Mouse (Mus musculus) hindbrain, embryonic 14.5 days (tissue): Measurements from ENCODE around the gene Dydc1. TPM values are rescaled to one million over a fixed set of nuclear protein-coding genes. Genes with fewer than 3 reads are reported as not detected.
"Not testable (repeated sequence)": the region's sequence is repeated elsewhere in the genome, so short reads cannot be mapped to it uniquely, and the experiment has no call there.

Experiments
- ATAC-seq: fragments of 200-750 bp; cut with Nextera tagmentation; 2 replicates; pipeline ENCODE4 v1.8.0; 2017; ENCODE audit warnings: moderate number of reproducible peaks, mild to moderate bottlenecking, moderate TSS enrichment, moderate library complexity; ENCODE audit not compliant: low FRiP score
- DNase-seq: peaks from one replicate; pipeline ENCODE4 v3.0.0-alpha.2; 2015; ENCODE audit warnings: low spot score
- H3K27ac ChIP-seq: fragments of 300-500 bp; sonication (generic); 2 replicates; pipeline ENCODE4 v1.5.1; 2014; ENCODE audit warnings: mild to moderate bottlenecking, moderate library complexity
- H3K27me3 ChIP-seq: fragments of 300-500 bp; sonication (generic); 2 replicates; pipeline ENCODE4 v1.6.1; 2014; ENCODE audit warnings: mild to moderate bottlenecking, low read length, mixed read lengths; ENCODE audit not compliant: control insufficient read depth, insufficient read depth
- H3K36me3 ChIP-seq: fragments of 300-500 bp; sonication (generic); replicated peaks from 2 replicates; pipeline ENCODE4 v1.6.1; 2014; ENCODE audit not compliant: control insufficient read depth, insufficient read depth
- H3K4me1 ChIP-seq: fragments of 300-500 bp; sonication (generic); replicated peaks from 2 replicates; pipeline ENCODE4 v1.6.1; 2014; ENCODE audit warnings: antibody characterized with exemption, low read length, mixed read lengths; ENCODE audit not compliant: control insufficient read depth, insufficient read depth
- H3K4me2 ChIP-seq: fragments of 300-500 bp; sonication (generic); replicated peaks from 2 replicates; pipeline ENCODE4 v1.6.1; 2014; ENCODE audit warnings: mild to moderate bottlenecking, moderate library complexity
- H3K4me3 ChIP-seq: fragments of 300-500 bp; sonication (generic); replicated peaks from 2 replicates; pipeline ENCODE4 v1.5.1; 2014; ENCODE audit warnings: mild to moderate bottlenecking, low read length
- H3K9ac ChIP-seq: fragments of 300-500 bp; sonication (generic); 2 replicates; pipeline ENCODE4 v1.6.1; 2014
- H3K9me3 ChIP-seq: fragments of 300-500 bp; sonication (generic); 2 replicates; pipeline ENCODE4 v1.6.1; 2016; ENCODE audit warnings: low read length; ENCODE audit not compliant: control insufficient read depth
- WGBS: fragments of 180-500 bp; shearing (Covaris S2); extraction: QIAGEN DNeasy Blood & Tissue Kit; methylation state at CpG from one replicate; pipeline ENCODE4 v1.1.7; 2014; 5-methylcytosine and 5-hydroxymethylcytosine counted together
- polyA plus RNA-seq: library from polyadenylated mRNA; unstranded; fragments of >200 nt; fragmentation: Nextera tagmentation; extraction: Ambion mirVana; gene quantifications from 2 replicates; pipeline ENCODE4 v1.2.1, GENCODE M21; 2014

Gene Dydc1
- polyA plus RNA-seq, 1 experiment from 2014 or later = not detected

DNA sequence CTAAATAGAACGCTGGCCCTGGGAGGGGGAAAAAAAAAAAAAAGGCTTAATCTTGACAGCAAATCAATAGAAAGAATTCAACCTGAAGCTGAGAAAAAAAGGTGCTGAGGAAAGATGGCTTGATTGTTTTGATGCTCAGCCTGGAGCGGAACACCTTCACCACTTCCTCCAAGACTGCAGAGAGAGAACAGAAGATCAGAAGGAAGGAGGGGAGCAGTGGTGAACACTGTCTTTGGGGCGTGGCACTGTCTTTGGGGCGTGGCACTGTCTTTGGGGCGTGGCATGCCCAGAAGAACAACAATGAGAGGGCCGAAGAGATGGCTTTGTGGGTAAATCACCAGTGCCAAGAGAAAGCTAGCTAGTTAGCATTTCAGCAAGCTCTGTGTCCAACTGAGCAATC, 22.2 kb upstream of the Dydc1 start:
- Histone ChIP-seq H3K4me3 (no peak overlapping the region), H3K36me3 (no peaks in the 10 kb centered on the region), H3K27me3 (no peaks in the 10 kb centered on the region), H3K9ac (no peak overlapping the region), H3K4me2 (no peak overlapping the region), H3K9me3 (no peaks in the 10 kb centered on the region), H3K4me1 (no peaks in the 10 kb centered on the region), H3K27ac (no peak overlapping the region)
- ATAC-seq (no peak), DNase-seq (no peak)
- 77% methylated on average over 6 of the region's 6 CpGs for WGBS

DNA sequence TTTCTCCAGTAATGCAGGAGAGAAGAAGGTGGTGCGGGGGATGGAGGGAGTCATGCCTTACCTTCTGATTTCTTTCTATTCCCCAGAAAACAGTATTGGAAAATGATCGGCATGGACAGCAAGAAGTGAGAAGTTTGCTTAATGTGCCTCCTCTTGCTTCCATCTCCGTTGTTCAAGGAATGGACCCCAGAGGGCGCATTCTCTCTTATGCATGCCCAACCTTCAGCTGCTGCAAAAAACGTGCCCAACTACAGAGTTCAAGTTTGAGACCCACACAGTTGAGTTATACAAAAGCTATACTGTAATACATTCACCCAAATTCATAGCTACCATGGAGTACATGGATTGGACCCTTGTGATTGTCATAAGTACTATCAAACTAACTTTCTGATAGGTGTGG, 20.2 kb upstream of the Dydc1 start:
- H3K36me3 ChIP-seq = no peaks in the 10 kb centered on the region
- H3K9ac ChIP-seq = no peak overlapping the region
- no peak overlapping the region for H3K27ac ChIP-seq
- WGBS = 78% methylated on average over 5 of the region's 5 CpGs
- no peaks in the 10 kb centered on the region for H3K9me3 ChIP-seq
- no peaks in the 10 kb centered on the region for H3K27me3 ChIP-seq
- no peak for ATAC-seq
- no peak overlapping the region for H3K4me2 ChIP-seq
- H3K4me3 ChIP-seq = no peak overlapping the region
- H3K4me1 ChIP-seq = no peaks in the 10 kb centered on the region
- no peak for DNase-seq

DNA sequence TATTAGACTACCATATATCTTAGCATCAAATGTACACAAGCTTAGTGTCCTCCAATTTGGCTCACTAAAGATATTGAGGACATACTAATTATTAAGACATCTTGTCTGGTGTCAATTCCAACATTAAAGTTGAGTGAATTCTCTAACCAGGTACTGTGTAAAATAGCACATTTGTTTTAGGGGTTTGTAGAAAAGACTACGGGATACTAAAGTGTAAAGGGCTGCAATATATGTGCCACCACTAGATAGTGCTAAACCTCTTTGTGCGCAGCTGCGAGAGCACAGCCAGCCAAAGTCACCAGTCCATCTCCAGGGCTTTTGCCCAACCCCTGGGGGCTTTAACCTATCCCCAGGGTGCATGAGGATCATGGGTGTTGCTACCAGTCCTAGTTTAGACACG, 19.5 kb upstream of the Dydc1 start:
- not testable (repeated sequence) for H3K27ac ChIP-seq, ATAC-seq, H3K9me3 ChIP-seq, H3K4me3 ChIP-seq, H3K36me3 ChIP-seq, H3K27me3 ChIP-seq, H3K4me1 ChIP-seq, H3K9ac ChIP-seq, DNase-seq, H3K4me2 ChIP-seq
- 63% methylated on average over 3 of the region's 4 CpGs for WGBS

DNA sequence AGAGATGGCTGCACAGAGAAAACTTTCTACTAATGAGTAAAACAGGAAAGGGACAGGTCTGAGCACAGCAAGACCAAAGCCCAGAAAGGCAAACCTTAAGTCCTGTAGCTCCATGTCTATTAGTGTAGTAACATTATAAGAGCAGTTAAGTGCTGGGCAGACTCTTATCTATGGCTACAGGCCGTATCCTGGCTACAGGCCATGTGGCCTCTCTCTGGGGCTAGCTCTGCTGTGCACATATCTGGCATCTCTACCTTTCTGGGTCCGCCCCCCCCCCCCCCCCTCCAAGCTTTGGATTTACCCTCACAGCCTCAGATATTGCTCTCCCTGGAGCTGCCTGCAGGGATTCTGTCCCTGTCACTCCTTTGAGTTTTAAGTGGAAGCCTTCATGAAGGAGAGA, 7.5 kb upstream of the Dydc1 start:
- Histone ChIP-seq H3K27me3 (no peaks in the 10 kb centered on the region), H3K4me3 (no peak overlapping the region), H3K9ac (no peak overlapping the region), H3K36me3 (no peaks in the 10 kb centered on the region), H3K9me3 (no peaks in the 10 kb centered on the region), H3K4me1 (no peaks in the 10 kb centered on the region), H3K27ac (no peak overlapping the region), H3K4me2 (no peak overlapping the region)
- 58% methylated on average over 2 of the region's 2 CpGs for WGBS
- DNase-seq (no peak), ATAC-seq (no peak)

DNA sequence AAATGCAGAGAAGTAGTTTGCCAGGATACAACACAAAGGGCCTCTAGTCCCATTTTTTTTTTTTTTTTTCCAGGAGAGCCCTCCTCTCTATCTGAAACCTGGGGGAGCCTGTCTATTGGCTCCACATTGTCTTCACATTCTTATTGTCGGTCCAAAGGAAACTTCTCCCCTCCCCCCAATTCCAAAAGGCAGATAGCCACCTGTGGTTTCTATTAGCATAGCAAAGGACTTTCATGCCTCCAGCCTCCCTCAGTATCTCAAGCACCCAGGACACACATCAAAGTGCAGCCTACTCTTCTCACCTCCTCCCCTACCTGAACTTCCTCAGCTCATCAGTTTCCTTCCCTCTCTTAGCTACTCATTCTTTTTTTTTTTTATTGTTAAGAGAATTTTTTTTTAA, 6.3 kb upstream of the Dydc1 start:
- 8% methylated on average over 1 of the region's 1 CpGs for WGBS
- Histone ChIP-seq H3K4me2 (no peak overlapping the region), H3K4me1 (no peaks in the 10 kb centered on the region), H3K9me3 (no peaks in the 10 kb centered on the region), H3K27ac (no peak overlapping the region), H3K36me3 (no peaks in the 10 kb centered on the region), H3K4me3 (no peak overlapping the region), H3K9ac (no peak overlapping the region), H3K27me3 (no peaks in the 10 kb centered on the region)
- ATAC-seq (no peak), DNase-seq (no peak)

DNA sequence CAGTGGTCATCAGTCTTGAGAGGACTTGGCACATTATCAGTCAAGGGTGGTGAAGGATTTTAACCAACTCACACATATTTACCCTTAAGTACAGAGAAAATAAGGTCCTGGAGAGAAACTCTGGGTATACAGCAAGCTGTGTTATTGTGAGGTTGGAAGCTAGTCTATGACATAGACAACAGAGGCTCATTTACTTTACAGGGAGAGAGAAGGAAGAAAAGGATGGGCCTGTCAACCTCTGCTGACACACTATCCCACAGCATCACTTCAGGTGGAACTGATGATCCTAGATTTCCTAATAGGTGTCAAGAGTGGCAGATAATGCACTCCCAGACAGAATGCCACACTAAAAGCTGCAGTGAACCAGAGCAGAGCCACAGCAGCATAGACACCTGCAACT, 3.6 kb upstream of the Dydc1 start, which contains the start of gene Dydc2:
Dydc2 (minus strand) TSS at position 101 of the 400 bp plus-strand sequence.
- Histone ChIP-seq H3K27ac (no peak within 1 kb of the TSS), H3K4me2 (no peak within 1 kb of the TSS), H3K4me3 (no peak within 1 kb of the TSS), H3K27me3 (no peaks in the 10 kb centered on the region), H3K36me3 (no peaks in the 10 kb centered on the region), H3K9me3 (no peaks in the 10 kb centered on the region), H3K9ac (no peak within 1 kb of the TSS), H3K4me1 (peaks cover 6% of the 10 kb centered on the region; the same call in 1 of the 2 replicates)
- DNase-seq = no peak
- ATAC-seq = no peak

DNA sequence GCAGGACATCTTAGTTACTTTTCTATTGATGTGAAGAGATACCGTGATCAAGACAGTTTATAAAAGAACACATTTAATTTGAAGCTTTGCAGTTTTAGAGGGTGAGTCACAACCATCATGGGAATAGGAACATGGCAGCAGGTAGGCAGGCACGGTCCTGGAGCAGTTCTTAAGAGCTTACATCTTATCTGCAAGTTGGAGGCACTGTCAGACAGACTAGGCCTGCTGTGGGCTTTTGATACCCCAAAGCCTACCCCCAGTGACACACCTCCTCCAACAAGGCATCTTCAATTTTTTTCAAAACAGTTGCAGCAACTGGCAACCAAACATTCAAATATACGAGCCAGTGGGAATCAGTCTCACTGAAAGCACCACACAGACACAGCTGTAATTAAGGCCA, 2.4 kb upstream of the Dydc1 start:
- peaks cover 6% of the 10 kb centered on the region; the same call in 1 of the 2 replicates for H3K4me1 ChIP-seq
- no peaks in the 10 kb centered on the region for H3K9me3 ChIP-seq
- H3K27me3 ChIP-seq = no peaks in the 10 kb centered on the region
- H3K4me2 ChIP-seq = no peak overlapping the region
- no peak overlapping the region for H3K9ac ChIP-seq
- ATAC-seq = no peak
- 85% methylated on average over 3 of the region's 3 CpGs for WGBS
- no peak overlapping the region for H3K4me3 ChIP-seq
- no peak overlapping the region for H3K27ac ChIP-seq
- no peak for DNase-seq
- no peaks in the 10 kb centered on the region for H3K36me3 ChIP-seq

DNA sequence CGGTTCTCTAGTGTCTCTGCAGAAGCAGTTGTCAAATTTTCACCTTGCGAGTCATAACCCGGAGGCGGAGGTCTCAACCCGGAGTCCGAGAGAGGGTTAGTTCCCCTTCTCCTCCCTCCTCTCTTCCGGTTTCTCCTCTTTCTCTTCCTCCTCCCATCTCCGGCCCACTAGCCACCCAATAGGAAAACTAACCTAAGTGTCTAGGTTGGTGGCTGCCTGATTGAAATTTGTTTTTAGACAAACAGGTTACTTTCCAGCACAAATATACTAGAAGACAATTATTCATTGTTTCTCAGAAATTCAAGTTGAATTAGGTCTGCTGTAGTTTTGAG, 199 bp downstream of the Dydc1 start:
- Histone ChIP-seq H3K9ac (peak overlapping the region; percentile 49), H3K27me3 (no peaks in the 10 kb centered on the region), H3K27ac (no peak overlapping the region), H3K4me1 (peaks cover 6% of the 10 kb centered on the region; the same call in 1 of the 2 replicates), H3K36me3 (no peaks in the 10 kb centered on the region), H3K4me3 (peak overlapping the region; percentile 43), H3K4me2 (peak overlapping the region; percentile 62), H3K9me3 (no peaks in the 10 kb centered on the region)
- DNase-seq = no peak
- WGBS = 1% methylated on average over 8 of the region's 8 CpGs
- ATAC-seq = no peak; the same call in 1 of the 2 replicates

DNA sequence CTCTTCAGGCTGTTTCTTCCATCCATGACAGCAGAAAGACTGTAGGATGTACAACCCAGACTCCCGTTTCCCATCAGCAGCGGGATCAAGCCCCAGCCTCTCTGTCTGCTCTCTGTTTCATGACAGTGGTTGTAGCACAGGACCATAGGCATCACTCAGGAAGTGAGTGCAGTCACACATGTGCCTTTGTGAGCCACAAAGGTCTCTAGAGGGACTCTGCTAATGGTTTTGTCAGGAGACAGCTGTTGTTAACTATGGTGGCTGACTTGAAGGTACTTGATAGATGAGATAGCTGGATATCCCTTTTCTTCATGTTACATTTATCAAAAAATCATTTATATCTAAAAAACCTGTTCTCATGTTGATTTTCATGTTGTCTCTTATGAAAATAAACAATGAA, 9.7 kb downstream of the Dydc1 start:
- ATAC-seq (no peak), DNase-seq (no peak)
- Histone ChIP-seq H3K9me3 (no peaks in the 10 kb centered on the region), H3K4me1 (no peaks in the 10 kb centered on the region), H3K4me3 (no peak overlapping the region), H3K36me3 (no peaks in the 10 kb centered on the region), H3K27me3 (no peaks in the 10 kb centered on the region), H3K4me2 (no peak overlapping the region), H3K27ac (no peak overlapping the region), H3K9ac (no peak overlapping the region)
- 88% methylated on average over 2 of the region's 2 CpGs for WGBS

DNA sequence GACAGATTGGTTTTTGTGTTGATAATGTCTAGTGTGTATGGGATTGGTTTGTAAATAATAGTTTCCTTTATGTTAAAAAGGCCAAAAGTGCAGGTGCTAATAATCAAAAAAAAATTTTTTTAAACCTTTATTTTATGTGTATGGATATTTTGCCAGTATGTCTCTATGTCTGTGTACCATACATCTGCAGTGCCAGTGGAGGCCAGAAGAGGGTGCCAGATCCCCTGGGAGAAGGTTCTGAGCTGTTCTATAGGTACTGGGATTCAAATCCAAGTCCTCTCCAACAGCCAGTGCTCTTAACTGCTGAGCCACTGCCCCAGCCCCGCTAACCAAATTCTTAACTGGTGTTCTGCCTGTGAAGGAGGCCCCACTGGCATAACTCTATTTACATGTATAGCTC, 14.8 kb downstream of the Dydc1 start:
- Histone ChIP-seq H3K4me1 (no peaks in the 10 kb centered on the region), H3K9me3 (no peaks in the 10 kb centered on the region), H3K9ac (no peak overlapping the region), H3K27me3 (no peaks in the 10 kb centered on the region), H3K36me3 (no peaks in the 10 kb centered on the region), H3K4me2 (no peak overlapping the region), H3K4me3 (no peak overlapping the region), H3K27ac (no peak overlapping the region)
- WGBS = 79% methylated on average over 1 of the region's 1 CpGs
- ATAC-seq (no peak), DNase-seq (no peak)
